Mouse (Mus musculus) ovary, postnatal 36 days (tissue): ENCODE measurements around the gene Trim2.

Experiments
- DNase-seq: peaks from one replicate; pipeline ENCODE4 v3.0.0; 2022; ENCODE audit warnings: low spot score, mixed read lengths

Gene Trim2

GRCm38 (mm10) chr3:84181717-84182116 lies 125.0 kb downstream of the Trim2 start:
- DNase-seq, result no peak

- DNase-seq, result no peak
These were observed 125.6 kb downstream of the Trim2 start for GRCm38 (mm10) chr3:84181102-84181501.

GRCm38 (mm10) chr3:84180304-84180703 lies 126.4 kb downstream of the Trim2 start:
- DNase-seq, result no peak

- DNase-seq, result no peak
These were observed 128.8 kb downstream of the Trim2 start for GRCm38 (mm10) chr3:84177834-84178233.

- DNase-seq, result peak; percentile 68
These were observed 131.1 kb downstream of the Trim2 start for GRCm38 (mm10) chr3:84175337-84176315.

GRCm38 (mm10) chr3:84173581-84174154 lies 133.0 kb downstream of the Trim2 start, which contains the start of gene Gm6525:
TSS of gene Gm6525 (plus strand) at chr3:84174104.
- no peak for DNase-seq

- DNase-seq, result no peak
These were observed 134.3 kb downstream of the Trim2 start for GRCm38 (mm10) chr3:84172406-84172805.

GRCm38 (mm10) chr3:84169393-84170005 lies 137.2 kb downstream of the Trim2 start:
- DNase-seq, result no peak

- no peak for DNase-seq
These were observed 137.7 kb downstream of the Trim2 start for GRCm38 (mm10) chr3:84168943-84169342.

- DNase-seq, result no peak
These were observed 140.6 kb downstream of the Trim2 start for GRCm38 (mm10) chr3:84166073-84166472.

GRCm38 (mm10) chr3:84165391-84165790 lies 141.3 kb downstream of the Trim2 start:
- DNase-seq, result no peak

- DNase-seq, result no peak
These were observed 148.9 kb downstream of the Trim2 start for GRCm38 (mm10) chr3:84157559-84158350.

- DNase-seq, result no peak
These were observed 149.7 kb downstream of the Trim2 start for GRCm38 (mm10) chr3:84157011-84157410.

- DNase-seq, result no peak
These were observed 150.6 kb downstream of the Trim2 start for GRCm38 (mm10) chr3:84156105-84156504.

GRCm38 (mm10) chr3:84155558-84156006 lies 151.1 kb downstream of the Trim2 start, which contains the start of gene Mnd1:
TSS of gene Mnd1 (minus strand) at chr3:84155786.
- peak; percentile 99 for DNase-seq

GRCm38 (mm10) chr3:84155146-84155545 lies 151.5 kb downstream of the Trim2 start:
- DNase-seq, result no peak

GRCm38 (mm10) chr3:84154721-84155141 lies 151.9 kb downstream of the Trim2 start:
- DNase-seq, result no peak

GRCm38 (mm10) chr3:84149831-84150230 lies 156.8 kb downstream of the Trim2 start:
- DNase-seq, result no peak

GRCm38 (mm10) chr3:84140947-84141346 lies 165.7 kb downstream of the Trim2 start:
- no peak for DNase-seq

GRCm38 (mm10) chr3:84136509-84136908 lies 170.2 kb downstream of the Trim2 start:
- no peak for DNase-seq

- no peak for DNase-seq
These were observed 170.7 kb downstream of the Trim2 start for GRCm38 (mm10) chr3:84135933-84136332.

- peak; percentile 25 for DNase-seq
These were observed 171.3 kb downstream of the Trim2 start for GRCm38 (mm10) chr3:84135387-84135786.
